Mouse (Mus musculus): ENCODE measurements around the gene Gemin4. TPM values are rescaled to one million over a fixed set of nuclear protein-coding genes. Genes with fewer than 3 reads are reported as not detected.
A peak's percentile ranks its signal among the peaks of the same experiment; 100 is the strongest.
"Not testable (repeated sequence)": the region's sequence is repeated elsewhere in the genome, so short reads cannot be mapped to it uniquely, and the experiment has no call there.

The Gemin4 gene
- polyA plus RNA-seq, 1 experiment from 2014 or later, result 25.7 TPM

DNA sequence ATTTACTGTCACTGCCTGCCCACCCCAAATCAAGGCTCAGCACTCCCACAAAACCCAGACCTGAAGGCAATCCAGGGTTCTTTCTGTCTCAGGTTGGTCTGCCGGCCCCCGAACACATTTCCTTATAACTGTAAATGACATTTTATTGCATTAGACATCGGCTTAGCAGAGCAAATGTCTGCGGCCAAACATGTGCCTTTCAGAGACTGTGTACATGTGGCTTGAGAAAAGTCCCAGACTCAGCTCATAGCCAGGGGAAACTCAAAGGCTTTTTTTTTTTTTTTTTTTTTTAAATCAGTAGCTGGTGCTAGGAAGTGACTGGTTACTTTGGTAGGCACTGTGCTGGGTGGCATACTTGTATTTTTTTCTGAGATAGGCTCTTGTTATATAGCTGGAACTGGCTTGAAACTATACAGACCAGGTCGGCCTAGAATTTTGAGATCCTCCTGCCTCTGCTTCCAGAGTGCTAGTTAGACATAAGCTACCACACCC is 1.4 kb downstream of the Gemin4 start:
- Histone ChIP-seq H3K9me3 (replicated peaks) (no peaks in the 10 kb centered on the region), H3K4me3 (peak overlapping the region; percentile 89), H3K4me2 (peak overlapping the region; percentile 81), H3K36me3 (peaks cover 42% of the 10 kb centered on the region), H3K27me3 (replicated peaks) (no peaks in the 10 kb centered on the region), H3K27ac (ENCODE audit: poor library complexity, severe bottlenecking) (0 out of 2 replicates have a peak overlapping the region, but pooled peaks have one; percentile 85), H3K4me1 (replicated peaks) (peaks cover 5% of the 10 kb centered on the region; the same call in 1 of the 2 replicates), H3K9ac (peak overlapping the region; percentile 95; the same call in 1 of the 2 replicates)
- WGBS, result 92% methylated on average over 5 of the region's 5 CpGs
- no peak for ATAC-seq (ENCODE audit: insufficient number of reproducible peaks, low FRiP score)

DNA sequence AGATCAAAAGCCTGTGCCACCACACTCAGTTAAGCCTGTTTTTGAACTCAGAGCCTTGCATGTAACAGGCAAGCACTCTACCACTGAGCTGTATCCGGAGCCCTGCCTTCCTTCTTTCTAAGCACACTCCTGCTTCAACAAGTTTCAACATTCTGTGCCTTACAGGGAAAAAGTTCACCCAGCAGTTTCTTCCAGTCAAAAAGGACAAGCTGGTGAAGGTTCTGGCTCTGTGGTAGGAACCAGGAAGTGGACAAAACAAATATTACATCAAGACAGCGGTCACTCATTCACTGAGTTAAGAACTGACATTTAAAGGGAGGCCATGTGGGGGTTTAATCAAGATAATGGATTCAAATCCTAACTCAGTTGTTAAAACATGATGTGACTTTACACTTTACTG is 2.5 kb downstream of the Gemin4 start:
- no peak overlapping the region for H3K9ac ChIP-seq
- ATAC-seq (ENCODE audit: insufficient number of reproducible peaks, low FRiP score), result no peak
- H3K27ac ChIP-seq (ENCODE audit: poor library complexity, severe bottlenecking), result no peak overlapping the region
- H3K36me3 ChIP-seq, result peaks cover 46% of the 10 kb centered on the region
- H3K27me3 ChIP-seq (replicated peaks), result no peaks in the 10 kb centered on the region
- no peaks in the 10 kb centered on the region for H3K9me3 ChIP-seq (replicated peaks)
- 94% methylated on average over 2 of the region's 2 CpGs for WGBS
- peaks cover 8% of the 10 kb centered on the region for H3K4me1 ChIP-seq (replicated peaks)
- H3K4me3 ChIP-seq, result no peak overlapping the region
- no peak overlapping the region for H3K4me2 ChIP-seq

DNA sequence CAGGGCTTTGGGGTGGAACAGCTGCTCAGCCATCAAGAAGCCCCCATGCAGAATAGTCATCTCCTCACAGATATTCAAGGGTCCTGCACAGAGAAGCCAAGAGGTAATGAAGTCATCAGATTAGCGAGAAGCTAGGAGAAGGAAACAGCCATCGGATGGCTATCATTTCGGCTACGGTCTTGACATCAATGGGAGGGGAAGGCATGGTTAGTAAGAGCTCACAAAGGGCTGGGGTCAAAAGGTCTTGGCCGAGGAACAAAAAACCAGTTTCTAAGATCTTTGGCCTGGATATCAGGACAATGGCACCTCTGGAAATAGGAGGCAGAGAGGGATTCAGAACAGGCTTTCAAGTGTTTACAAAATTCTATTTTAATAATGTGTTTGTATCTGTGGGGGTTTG is 3.6 kb downstream of the Gemin4 start:
- Histone ChIP-seq H3K4me1 (replicated peaks) (peaks cover 11% of the 10 kb centered on the region), H3K27me3 (replicated peaks) (no peaks in the 10 kb centered on the region), H3K4me2 (no peak overlapping the region), H3K4me3 (no peak overlapping the region), H3K9me3 (replicated peaks) (no peaks in the 10 kb centered on the region), H3K36me3 (peaks cover 54% of the 10 kb centered on the region), H3K27ac (ENCODE audit: poor library complexity, severe bottlenecking) (no peak overlapping the region), H3K9ac (no peak overlapping the region)
- no peak for ATAC-seq (ENCODE audit: insufficient number of reproducible peaks, low FRiP score)
- 85% methylated on average over 5 of the region's 5 CpGs for WGBS

DNA sequence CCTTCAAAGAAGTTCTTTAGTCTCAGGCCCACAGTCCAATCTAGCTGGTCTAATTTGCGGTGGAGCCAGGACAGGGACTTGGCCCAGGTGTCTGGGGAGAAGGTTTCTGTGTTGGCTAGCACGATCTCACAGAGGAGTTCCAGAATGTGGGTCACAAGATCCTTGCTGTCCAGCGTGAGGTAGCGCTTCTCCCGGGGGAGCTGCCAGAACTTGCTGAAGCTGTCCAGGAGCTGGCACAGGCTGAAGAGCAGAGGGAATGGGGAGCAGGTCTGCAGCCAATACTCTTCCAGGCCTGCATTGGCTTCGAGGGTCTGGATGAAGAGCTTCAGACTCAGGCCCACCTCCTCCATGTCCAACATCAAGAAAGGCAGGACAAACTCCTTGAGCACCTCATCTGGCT is 5.9 kb downstream of the Gemin4 start:
- not testable (repeated sequence) for ATAC-seq (ENCODE audit: insufficient number of reproducible peaks, low FRiP score); H3K4me3 ChIP-seq; H3K4me2 ChIP-seq; H3K27me3 ChIP-seq (replicated peaks); H3K4me1 ChIP-seq (replicated peaks); H3K9ac ChIP-seq; H3K9me3 ChIP-seq (replicated peaks); H3K27ac ChIP-seq (ENCODE audit: poor library complexity, severe bottlenecking)
- H3K36me3 ChIP-seq, result peaks cover 75% of the 10 kb centered on the region
- WGBS, result 89% methylated on average over 5 of the region's 6 CpGs

GRCm38 (mm10) chr11:76210228-76210985 is 7.1 kb downstream of the Gemin4 start:
- WGBS, result 84% methylated on average over 13 of the region's 13 CpGs
- H3K27ac ChIP-seq (ENCODE audit: poor library complexity, severe bottlenecking), result no peak overlapping the region
- H3K9ac ChIP-seq, result no peak overlapping the region
- H3K4me3 ChIP-seq, result no peak overlapping the region
- no peaks in the 10 kb centered on the region for H3K9me3 ChIP-seq (replicated peaks)
- peaks cover 6% of the 10 kb centered on the region for H3K4me1 ChIP-seq (replicated peaks)
- no peaks in the 10 kb centered on the region for H3K27me3 ChIP-seq (replicated peaks)
- H3K4me2 ChIP-seq, result no peak overlapping the region
- ATAC-seq (ENCODE audit: insufficient number of reproducible peaks, low FRiP score), result no peak
- H3K36me3 ChIP-seq, result peaks cover 86% of the 10 kb centered on the region

GRCm38 (mm10) chr11:76206793-76207192 is 10.7 kb downstream of the Gemin4 start:
- H3K9me3 ChIP-seq (replicated peaks), result no peaks in the 10 kb centered on the region
- H3K9ac ChIP-seq, result no peak overlapping the region
- ATAC-seq (ENCODE audit: insufficient number of reproducible peaks, low FRiP score), result no peak
- no peak overlapping the region for H3K4me3 ChIP-seq
- H3K27ac ChIP-seq (ENCODE audit: poor library complexity, severe bottlenecking), result no peak overlapping the region
- H3K27me3 ChIP-seq (replicated peaks), result no peaks in the 10 kb centered on the region
- WGBS, result 79% methylated on average over 5 of the region's 5 CpGs
- peaks cover 72% of the 10 kb centered on the region for H3K36me3 ChIP-seq
- peaks cover 9% of the 10 kb centered on the region for H3K4me1 ChIP-seq (replicated peaks)
- H3K4me2 ChIP-seq, result no peak overlapping the region

- no peaks in the 10 kb centered on the region for H3K27me3 ChIP-seq (replicated peaks)
- H3K4me2 ChIP-seq, result peak overlapping the region; percentile 85
- under 1% methylated on average over 76 of the region's 90 CpGs for WGBS
- peak overlapping the region; percentile 41; the same call in 1 of the 2 replicates for H3K27ac ChIP-seq (ENCODE audit: poor library complexity, severe bottlenecking)
- peaks cover 27% of the 10 kb centered on the region for H3K36me3 ChIP-seq
- peak; percentile 98 for ATAC-seq (ENCODE audit: insufficient number of reproducible peaks, low FRiP score)
- peak overlapping the region; percentile 79 for H3K4me3 ChIP-seq
- H3K4me1 ChIP-seq (replicated peaks), result peaks cover 10% of the 10 kb centered on the region
- H3K9ac ChIP-seq, result peak overlapping the region; percentile 87
- H3K9me3 ChIP-seq (replicated peaks), result no peaks in the 10 kb centered on the region
Observed at GRCm38 (mm10) chr11:76201761-76202674, 15.4 kb downstream of the Gemin4 start.

GRCm38 (mm10) chr11:76196977-76197469 is 20.4 kb downstream of the Gemin4 start:
- 43% methylated on average over 8 of the region's 8 CpGs for WGBS
- no peaks in the 10 kb centered on the region for H3K36me3 ChIP-seq

GRCm38 (mm10) chr11:76196275-76196976 is 21.0 kb downstream of the Gemin4 start:
- Histone ChIP-seq H3K27me3 (replicated peaks) (no peaks in the 10 kb centered on the region), H3K4me2 (0 out of 2 replicates have a peak overlapping the region, but pooled peaks have one; percentile 18), H3K9me3 (replicated peaks) (no peaks in the 10 kb centered on the region), H3K36me3 (no peaks in the 10 kb centered on the region), H3K4me1 (replicated peaks) (peaks cover 15% of the 10 kb centered on the region), H3K9ac (no peak overlapping the region), H3K4me3 (no peak overlapping the region), H3K27ac (ENCODE audit: poor library complexity, severe bottlenecking) (no peak overlapping the region)
- ATAC-seq (ENCODE audit: insufficient number of reproducible peaks, low FRiP score), result no peak
- WGBS, result 66% methylated on average over 8 of the region's 8 CpGs

More at GRCm38 (mm10) chr11:76196977-76197469, 20.4 kb downstream of the Gemin4 start:
- Histone ChIP-seq H3K9ac (no peak overlapping the region), H3K4me1 (replicated peaks) (peaks cover 17% of the 10 kb centered on the region), H3K27ac (ENCODE audit: poor library complexity, severe bottlenecking) (no peak overlapping the region; the same call in 1 of the 2 replicates), H3K9me3 (replicated peaks) (no peaks in the 10 kb centered on the region), H3K4me2 (0 out of 2 replicates have a peak overlapping the region, but pooled peaks have one; percentile 18), H3K4me3 (no peak overlapping the region), H3K27me3 (replicated peaks) (no peaks in the 10 kb centered on the region)
- ATAC-seq (ENCODE audit: insufficient number of reproducible peaks, low FRiP score), result no peak

GRCm38 (mm10) chr11:76186908-76187307 is 30.6 kb downstream of the Gemin4 start:
- Histone ChIP-seq H3K27me3 (replicated peaks) (no peaks in the 10 kb centered on the region), H3K27ac (ENCODE audit: poor library complexity, severe bottlenecking) (no peak overlapping the region)
- no peak for ATAC-seq (ENCODE audit: insufficient number of reproducible peaks, low FRiP score)

More at GRCm38 (mm10) chr11:76186908-76187307, 30.6 kb downstream of the Gemin4 start:
- no peaks in the 10 kb centered on the region for H3K4me1 ChIP-seq (replicated peaks)
- H3K9ac ChIP-seq, result no peak overlapping the region
- no peak overlapping the region for H3K4me2 ChIP-seq
- 86% methylated on average over 6 of the region's 6 CpGs for WGBS
- H3K9me3 ChIP-seq (replicated peaks), result no peaks in the 10 kb centered on the region
- H3K36me3 ChIP-seq, result no peaks in the 10 kb centered on the region
- H3K4me3 ChIP-seq, result no peak overlapping the region
